Mouse (Mus musculus): ENCODE measurements at regions not wholly inside any gene's neighbourhood (a gene's known extent, or its start where the extent isn't known, plus 50 kb on each side); places are given as distances from the start of the nearest gene placed in this dataset.

DNA sequence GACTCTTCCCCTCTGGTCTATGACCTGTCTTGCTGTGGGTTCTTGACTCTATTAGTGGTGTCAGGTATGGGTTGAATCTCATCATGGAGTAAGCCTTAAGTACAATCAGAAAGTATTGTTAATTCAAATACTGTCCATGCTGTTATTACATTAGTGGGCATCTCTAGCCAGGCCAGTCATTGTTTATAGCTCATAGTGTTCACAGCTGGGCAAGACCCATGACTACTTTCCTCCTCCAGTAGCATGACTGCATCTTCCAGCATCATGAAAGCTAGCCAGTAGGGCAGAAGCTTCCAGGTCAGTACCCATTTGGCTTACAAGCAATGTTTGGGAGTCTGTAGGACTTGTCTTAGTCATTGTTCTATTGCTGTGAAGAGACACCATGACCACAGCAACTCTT, 81.4 kb downstream of the Fam168b start:
- H3K4me2 ChIP-seq (ENCODE audit: low read length), result no peak overlapping the region
- no peaks in the 10 kb centered on the region for H3K36me3 ChIP-seq (ENCODE audit: control insufficient read depth, insufficient read depth, low read length)
- H3K27me3 ChIP-seq (ENCODE audit: control insufficient read depth, insufficient read depth, low read length), result no peaks in the 10 kb centered on the region
- no peaks in the 10 kb centered on the region for H3K4me1 ChIP-seq (ENCODE audit: control insufficient read depth in 2 of 2, insufficient read depth in 2 of 2, low read length in 2 of 2)
- ATAC-seq (ENCODE audit: insufficient number of reproducible peaks, insufficient read depth, low FRiP score, low read depth), result no peak
- H3K9me3 ChIP-seq (ENCODE audit: control insufficient read depth, low read length), result no peaks in the 10 kb centered on the region
- no peak overlapping the region for H3K9ac ChIP-seq (ENCODE audit: low read length)
- no peak overlapping the region for H3K4me3 ChIP-seq (ENCODE audit: control insufficient read depth in 1 of 2, insufficient read depth in 1 of 2, low read depth in 1 of 2, low read length in 2 of 2)
- H3K27ac ChIP-seq (replicated peaks in 1 of 2; ENCODE audit: control insufficient read depth in 1 of 2, insufficient read depth in 1 of 2, low read depth in 2 of 2, low read length in 2 of 2), result no peak overlapping the region

DNA sequence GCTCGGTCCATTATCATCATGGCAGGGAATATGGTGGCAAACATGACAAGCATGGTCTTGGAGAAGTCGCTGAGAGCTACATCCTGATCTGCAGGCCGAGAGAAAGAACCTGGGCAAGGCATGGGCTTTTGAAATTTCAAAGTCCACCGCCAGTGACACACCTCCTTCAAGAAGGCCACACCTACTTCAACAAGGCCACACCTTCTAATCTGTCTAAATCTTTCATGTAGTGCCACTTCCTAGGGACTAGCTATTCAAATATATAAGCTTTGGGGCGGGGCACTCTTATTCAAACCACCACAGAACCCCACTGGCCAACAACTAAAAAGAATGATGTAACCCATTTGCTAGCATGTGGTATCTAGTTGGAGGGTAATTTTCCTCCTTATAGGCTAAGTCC, 81.0 kb downstream of the Fam168b start:
- no peaks in the 10 kb centered on the region for H3K4me1 ChIP-seq (ENCODE audit: control insufficient read depth in 2 of 2, insufficient read depth in 2 of 2, low read length in 2 of 2)
- no peaks in the 10 kb centered on the region for H3K9me3 ChIP-seq (ENCODE audit: control insufficient read depth, low read length)
- no peaks in the 10 kb centered on the region for H3K27me3 ChIP-seq (ENCODE audit: control insufficient read depth, insufficient read depth, low read length)
- H3K9ac ChIP-seq (ENCODE audit: low read length), result no peak overlapping the region
- no peak overlapping the region for H3K27ac ChIP-seq (replicated peaks in 1 of 2; ENCODE audit: control insufficient read depth in 1 of 2, insufficient read depth in 1 of 2, low read depth in 2 of 2, low read length in 2 of 2)
- H3K4me3 ChIP-seq (ENCODE audit: control insufficient read depth in 1 of 2, insufficient read depth in 1 of 2, low read depth in 1 of 2, low read length in 2 of 2), result no peak overlapping the region
- WGBS, result 84% methylated on average over 5 of the region's 5 CpGs
- ATAC-seq (ENCODE audit: insufficient number of reproducible peaks, insufficient read depth, low FRiP score, low read depth), result no peak
- no peak overlapping the region for H3K4me2 ChIP-seq (ENCODE audit: low read length)
- no peaks in the 10 kb centered on the region for H3K36me3 ChIP-seq (ENCODE audit: control insufficient read depth, insufficient read depth, low read length)

All from heart, embryonic 14.5 days (tissue).